Mouse (Mus musculus) frontal cortex, postnatal 36 days (tissue): ENCODE data around the gene Them7.

ENCODE experiments used
- DNase-seq, 2 experiments: peaks; one replicate each; pipeline ENCODE4 v3.0.0; 2022; ENCODE audit warnings: low spot score in 2 of 2

The Them7 gene

DNA sequence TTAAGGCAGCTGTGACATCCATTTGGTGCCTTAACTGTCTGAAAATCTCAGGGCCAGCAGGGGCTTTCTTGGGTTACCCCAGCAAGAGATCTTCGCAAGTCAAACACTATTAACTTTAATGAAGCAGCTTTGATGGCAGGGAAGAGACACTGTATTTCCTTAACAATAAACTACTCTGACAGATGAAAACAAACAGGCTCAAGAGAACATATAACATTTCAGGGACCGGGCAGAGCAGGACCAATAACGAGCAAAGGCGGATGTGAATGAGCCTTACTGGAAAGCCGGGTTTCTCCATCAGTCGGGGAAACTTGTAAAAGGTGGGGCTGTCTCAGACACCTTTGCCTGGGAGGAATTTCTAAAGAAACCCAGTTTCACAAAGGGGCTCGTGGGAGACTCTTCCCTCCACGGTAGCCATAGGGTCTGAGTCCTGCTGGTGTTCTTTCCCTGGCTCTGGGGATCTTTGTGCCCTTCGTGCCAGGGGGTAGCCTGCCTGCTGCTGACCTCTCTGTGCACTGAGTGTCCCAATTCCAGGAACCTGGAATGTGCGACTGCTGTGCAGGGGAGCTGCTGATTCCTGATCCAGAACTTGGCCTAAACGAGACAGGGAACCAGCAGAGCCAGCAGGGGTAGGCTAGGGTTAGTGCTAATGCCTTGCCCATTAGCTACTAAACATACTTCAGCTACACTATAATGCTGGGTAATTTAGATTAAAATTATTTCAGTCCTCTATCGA is 11.4 kb downstream of the Them7 start:
- no peak for DNase-seq

DNA sequence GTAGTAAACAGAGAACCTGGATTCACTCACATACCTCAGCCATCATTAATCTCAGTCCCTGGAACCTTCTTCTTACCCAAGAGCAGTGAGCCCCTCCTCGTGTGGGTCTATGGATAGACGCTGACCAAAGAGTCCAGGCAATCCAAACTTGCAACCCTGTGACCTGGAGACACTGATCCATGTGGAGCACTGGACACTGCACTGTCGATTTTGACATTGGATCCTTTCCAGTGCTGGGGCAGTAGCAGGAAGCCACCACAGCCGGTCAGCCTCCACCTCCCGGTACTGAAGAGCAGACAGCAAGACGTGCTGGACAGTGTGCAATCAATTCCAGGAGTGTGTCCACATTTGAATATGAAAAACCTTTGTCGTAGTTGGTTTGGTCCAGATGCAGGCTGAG is 13.3 kb downstream of the Them7 start:
- no peak for DNase-seq

DNA sequence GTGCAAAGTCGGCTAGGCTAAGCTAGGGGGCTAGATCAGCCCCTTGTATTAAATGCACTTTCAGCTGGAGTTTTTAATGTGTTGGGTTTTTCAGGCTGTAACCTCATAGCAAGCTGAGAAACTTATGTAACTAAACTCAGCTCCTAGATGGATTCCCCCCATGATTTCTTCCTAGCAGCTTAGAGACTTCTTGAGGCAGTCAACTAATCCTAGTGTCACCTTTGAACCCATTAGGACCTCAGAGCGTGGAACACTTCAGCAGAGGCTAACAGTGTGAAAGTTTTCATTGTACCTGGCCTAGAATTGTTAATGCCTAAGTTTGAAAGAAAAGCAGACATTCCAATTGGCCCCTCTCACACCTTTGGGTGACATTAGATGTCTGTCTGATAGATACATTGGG is 13.7 kb downstream of the Them7 start:
- no peak for DNase-seq

DNA sequence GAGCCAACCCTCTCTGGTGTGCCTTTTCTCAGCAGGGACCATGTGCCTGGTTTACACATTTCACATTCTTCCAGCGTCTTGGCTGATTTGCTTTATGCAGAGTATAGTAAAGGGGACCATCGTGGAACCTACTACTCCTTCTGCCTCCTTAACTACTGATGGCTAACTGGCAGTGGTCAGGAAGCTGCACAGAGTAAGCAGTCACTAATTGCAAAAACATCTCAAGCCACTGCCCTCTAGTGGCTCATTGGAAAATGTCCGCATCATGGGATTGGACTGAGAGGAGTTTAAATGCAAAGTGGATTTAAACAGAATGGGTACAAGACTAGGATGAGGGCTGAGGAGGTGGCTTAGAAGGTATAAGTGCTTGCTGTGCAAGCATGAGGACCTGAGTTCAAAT is 14.7 kb downstream of the Them7 start:
- DNase-seq, result peak in 1 of 2 experiments; percentile 50

DNA sequence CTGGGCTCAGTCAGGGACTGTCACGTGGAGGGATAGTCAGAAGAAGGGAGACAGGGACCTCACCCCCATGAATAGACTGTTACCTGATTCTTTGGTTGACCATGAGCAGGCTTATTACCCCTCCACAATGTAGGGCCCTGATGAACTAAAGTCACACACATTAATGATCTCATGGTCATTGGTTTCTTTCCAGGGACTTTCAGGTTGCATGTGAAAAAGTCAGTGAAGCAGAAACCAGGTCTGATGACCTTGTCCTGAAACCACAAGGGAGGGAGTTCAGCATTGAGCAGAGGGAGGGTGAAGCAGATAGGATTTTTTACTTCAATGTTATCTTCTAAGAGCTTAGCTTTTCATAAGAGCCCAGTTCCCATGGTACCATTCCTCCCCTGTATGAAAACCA is 16.5 kb downstream of the Them7 start:
- no peak for DNase-seq

- no peak for DNase-seq
Observed at GRCm38 (mm10) chr2:105242940-105243339, 18.8 kb downstream of the Them7 start.

- peak in 1 of 2 experiments; percentile 23 for DNase-seq
Observed at GRCm38 (mm10) chr2:105244733-105245132, 20.6 kb downstream of the Them7 start.

DNA sequence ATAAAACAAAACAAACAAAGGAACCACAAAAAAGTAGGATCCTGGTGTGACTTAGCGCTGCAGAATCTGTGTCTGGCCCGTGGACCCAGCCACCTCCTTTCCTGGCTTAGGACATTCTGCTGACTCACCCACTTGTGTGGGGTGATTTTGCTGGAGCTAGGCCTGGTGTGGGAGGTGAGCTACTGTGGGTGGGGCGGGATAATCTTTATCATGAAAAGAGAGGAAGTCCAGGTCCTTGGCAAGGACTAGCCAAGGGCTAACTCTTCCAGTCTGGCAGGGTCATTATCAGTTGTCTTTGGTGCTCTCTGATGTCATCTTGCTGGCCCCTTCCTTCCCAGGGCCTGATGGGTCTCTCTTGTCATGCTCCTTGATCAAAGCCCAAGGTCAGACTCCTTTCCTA is 27.9 kb downstream of the Them7 start:
- DNase-seq, result no peak

DNA sequence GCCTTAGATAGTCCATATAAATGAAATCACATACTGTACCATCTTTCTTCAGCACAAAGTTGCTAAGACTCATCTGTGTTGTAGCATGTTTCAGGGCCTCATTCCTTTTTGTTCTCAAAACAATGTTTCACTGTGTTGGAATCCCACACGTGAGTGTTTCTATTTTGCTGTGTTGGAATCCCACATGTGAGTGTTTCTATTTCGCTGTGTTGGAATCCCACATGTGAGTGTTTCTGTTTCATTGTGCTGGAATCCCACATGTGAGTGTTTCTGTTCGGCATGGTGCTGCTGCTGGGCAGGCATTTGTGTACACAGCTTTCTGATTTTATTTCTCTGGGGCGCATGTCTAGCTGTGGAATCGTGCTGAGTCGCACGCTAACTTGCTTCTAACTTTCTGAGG is 28.7 kb downstream of the Them7 start:
- no peak for DNase-seq

- no peak for DNase-seq
Observed at GRCm38 (mm10) chr2:105255457-105255856, 31.3 kb downstream of the Them7 start.

DNA sequence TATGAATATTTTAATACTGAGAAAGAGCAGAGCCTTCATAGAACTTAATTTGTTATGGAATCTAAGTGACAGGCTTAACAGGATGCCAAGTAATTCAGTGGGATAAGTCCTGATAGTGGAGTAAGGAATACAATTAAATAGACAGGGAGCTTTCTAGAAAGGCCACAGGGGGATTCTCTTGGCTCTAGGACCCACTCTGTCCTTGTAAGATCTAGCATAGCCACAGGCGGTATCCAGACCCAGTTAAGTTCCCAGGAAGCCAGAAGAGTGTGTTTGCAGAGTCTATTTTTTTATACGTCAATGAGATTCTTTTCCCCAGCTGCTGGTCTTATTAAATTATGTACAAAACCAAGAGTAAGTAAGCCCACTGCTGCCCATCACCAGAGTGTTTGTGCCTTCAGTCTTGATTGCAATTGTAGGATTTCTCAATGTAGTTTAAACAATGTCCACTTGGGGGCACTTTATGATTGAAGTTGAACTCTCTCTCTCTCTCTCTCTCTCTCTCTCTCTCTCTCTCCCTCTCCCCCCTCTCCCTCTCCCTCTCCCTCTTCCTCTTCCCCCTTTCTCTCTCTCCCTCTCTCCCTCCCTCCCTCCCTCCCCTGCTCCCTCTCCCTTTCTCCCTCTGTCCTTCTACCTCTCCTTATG is 32.4 kb downstream of the Them7 start:
- no peak for DNase-seq

DNA sequence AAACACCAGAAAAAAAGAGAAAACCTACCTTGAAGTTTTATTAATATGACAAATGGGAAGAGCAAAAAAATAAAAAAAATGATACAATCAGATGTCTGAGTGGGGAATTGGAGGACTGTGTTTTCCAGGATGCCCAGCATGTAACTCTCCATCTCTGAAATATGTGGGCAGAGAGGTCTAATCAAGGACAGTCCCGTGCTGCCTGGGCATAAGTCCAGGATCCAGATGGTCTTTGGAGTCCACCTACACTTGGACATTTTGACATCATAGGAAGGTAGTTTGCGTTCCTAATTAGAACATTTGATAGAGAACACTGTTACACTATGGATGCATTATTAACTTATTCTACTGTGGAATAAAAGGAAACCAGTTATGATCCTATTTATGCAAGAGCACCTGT is 33.3 kb downstream of the Them7 start:
- DNase-seq, result no peak

- DNase-seq, result no peak
Observed at GRCm38 (mm10) chr2:105261335-105261734, 37.2 kb downstream of the Them7 start.

DNA sequence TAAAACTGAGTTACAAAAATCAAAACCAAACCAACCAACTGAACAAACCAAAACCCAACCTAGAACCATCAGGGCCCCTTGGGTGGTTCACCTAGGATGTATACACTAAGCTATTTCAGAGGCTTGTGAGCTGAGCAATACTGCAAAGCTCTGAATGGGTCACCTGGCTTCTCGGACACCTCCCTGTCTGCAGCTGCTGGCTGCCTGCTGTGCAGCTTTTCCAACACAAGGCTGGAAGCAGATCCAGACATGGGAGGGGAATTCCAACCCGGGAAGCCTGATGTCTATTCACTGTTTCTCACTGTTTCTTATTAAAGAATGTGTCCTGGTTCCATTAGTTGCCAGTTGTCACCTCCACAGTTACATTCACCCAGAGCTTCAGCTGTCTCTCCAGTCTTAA is 39.1 kb downstream of the Them7 start:
- no peak for DNase-seq

- DNase-seq, result peak in 1 of 2 experiments; percentile 4
Observed at GRCm38 (mm10) chr2:105282407-105283077, 58.4 kb downstream of the Them7 start.

DNA sequence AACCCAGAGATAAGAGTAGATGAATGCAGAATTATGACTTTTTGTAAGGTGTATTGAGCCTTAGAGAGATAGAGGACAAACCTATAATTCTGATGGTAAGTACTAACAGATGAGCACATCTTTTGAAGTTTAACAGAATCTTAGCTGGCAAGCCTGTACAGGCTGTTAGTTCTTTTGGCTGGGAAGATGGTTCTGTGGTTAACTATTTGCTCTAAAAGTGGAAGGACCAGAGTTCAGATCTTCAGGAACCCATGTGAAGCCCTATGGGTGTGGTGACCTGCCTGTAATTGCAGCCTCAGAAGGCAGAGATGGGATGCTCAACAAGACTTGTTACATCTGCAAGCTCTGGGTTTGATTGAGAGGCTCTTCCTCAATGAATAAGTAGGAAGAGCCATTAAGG is 59.7 kb downstream of the Them7 start:
- no peak for DNase-seq

GRCm38 (mm10) chr2:105284855-105285254 is 60.7 kb downstream of the Them7 start:
- DNase-seq, result no peak

DNA sequence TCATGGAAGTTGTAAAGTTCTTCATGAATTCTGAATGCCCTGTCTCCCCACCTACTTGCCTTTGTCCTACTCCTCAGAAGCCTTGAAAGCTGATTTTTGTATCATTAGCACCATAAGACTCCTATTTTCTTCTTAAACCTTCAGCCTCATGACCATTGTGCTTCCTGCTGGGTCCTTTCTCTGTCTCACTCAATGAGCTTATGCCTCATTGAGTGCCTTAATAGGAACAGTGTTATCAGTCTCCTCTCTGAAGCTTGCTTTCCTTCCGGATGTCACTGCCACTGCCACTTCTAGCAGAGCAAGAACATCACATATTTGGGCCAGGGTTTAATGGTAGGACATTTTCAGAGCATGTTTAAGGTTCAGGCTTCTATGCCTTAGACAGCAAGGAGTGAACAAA is 71.7 kb downstream of the Them7 start:
- no peak for DNase-seq

DNA sequence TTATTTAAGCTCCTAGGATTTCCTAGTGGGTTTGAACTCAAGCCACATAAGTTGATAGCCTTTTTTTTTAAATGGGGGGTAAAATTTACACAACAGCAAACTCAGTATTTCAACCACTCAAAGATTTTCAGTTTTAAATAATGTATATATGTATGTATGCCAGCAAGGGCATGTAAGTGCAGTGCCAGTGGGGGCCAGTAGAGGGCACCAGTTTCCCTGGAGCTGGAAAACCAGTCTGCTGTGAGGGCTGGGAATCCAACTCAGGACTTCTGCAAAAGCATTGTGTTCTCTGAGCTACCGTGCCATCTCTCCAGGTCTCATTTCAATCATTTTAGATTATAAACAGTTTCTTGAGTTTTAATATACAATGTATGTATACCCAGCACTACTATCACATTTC is 74.8 kb downstream of the Them7 start:
- DNase-seq, result no peak

DNA sequence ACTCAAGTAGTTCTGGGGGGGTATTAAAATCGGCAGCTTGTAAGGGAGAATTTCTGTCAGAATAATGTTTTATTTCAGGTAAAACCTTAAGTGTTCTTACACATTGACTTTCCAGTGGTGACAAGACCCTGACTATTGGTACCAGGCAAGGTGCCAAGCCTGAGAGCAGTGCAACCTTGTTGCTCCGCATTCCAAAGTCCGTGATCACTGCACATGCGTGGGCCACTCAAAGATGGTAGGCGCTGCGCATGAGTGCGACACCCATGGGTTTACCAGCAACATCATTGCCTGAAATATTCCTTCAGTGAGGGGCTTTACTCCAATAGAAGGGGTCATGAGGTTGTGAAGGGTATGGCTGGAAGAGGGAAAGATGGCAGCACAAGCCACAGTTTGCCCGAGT is 77.0 kb downstream of the Them7 start:
- DNase-seq, result no peak

DNA sequence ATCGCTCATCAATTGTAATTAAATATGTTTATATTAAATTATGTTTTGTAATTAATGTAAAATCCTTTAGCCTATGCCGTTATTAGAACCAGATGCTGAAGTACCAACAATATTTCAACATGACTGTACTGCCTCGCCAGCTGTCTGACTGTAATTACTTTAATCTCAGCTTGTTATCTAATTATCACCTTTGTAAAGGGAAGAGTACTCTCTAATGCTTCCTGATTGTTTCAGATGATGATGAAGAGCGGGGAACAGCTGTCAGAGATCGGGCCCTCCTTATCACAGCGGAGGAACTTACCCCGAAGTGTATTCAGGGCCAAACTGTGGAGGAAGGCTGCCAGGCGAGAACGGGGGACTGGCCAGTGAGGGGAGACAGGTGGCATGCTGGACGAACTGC is 77.4 kb downstream of the Them7 start:
- no peak for DNase-seq

- no peak for DNase-seq
Observed at GRCm38 (mm10) chr2:105303962-105304514, 79.9 kb downstream of the Them7 start.

DNA sequence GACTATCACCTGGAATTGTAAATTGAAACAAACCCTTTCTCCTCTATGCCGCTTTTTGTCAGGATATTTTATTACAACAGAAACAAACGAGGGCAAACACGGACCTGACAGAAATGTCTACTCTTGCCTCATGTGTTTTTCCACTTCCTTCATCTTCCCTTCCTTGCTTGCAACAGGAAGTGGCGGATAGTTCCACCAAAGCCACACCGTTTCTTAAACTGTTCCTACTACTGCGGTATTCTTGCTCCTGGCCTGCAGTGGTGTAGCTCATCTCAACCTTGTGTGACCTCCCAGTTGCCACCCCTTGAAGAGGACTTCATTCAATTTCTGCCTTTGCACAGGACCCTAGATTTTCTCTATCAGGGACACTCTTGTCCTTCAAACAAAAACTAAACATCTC is 81.8 kb downstream of the Them7 start:
- no peak for DNase-seq
